Mouse (Mus musculus) neutrophil, adult 65 days (primary cell): Measurements from ENCODE around the gene Lemd2. TPM values are rescaled to one million over a fixed set of nuclear protein-coding genes. Genes with fewer than 3 reads are reported as not detected.

Experiments
- total RNA-seq: library from RNA; stranded (reverse); gene quantifications from 2 replicates; pipeline ENCODE4 v1.2.4, GENCODE M21; 2023

The Lemd2 gene
- 41.4 and 63.4 TPM in 2 replicates for total RNA-seq

GRCm38 (mm10) chr17:27204075-27204909 lies at the start of gene Lemd2:
TSS of gene Lemd2 (minus strand) at chr17:27204469.

GRCm38 (mm10) chr17:27167545-27167944 lies 36.7 kb downstream of the Lemd2 start, which contains the start of gene Ip6k3:
TSS of gene Ip6k3 (minus strand) at chr17:27167795.

Other genes with a start within 250 kb of the Lemd2 start
- gene Zbtb9, start 231.3 kb downstream of the Lemd2 start, total RNA-seq, result 13.6 and 16.0 TPM in 2 replicates
- 67.0 and 73.5 TPM in 2 replicates for gene Bak1, start 175.5 kb downstream of the Lemd2 start, total RNA-seq
- gene Itpr3, start 147.2 kb downstream of the Lemd2 start, total RNA-seq, result 5.5 and 6.1 TPM in 2 replicates
- gene Uqcc2, start 70.6 kb downstream of the Lemd2 start, total RNA-seq, result 18.4 and 22.9 TPM in 2 replicates
- gene Ip6k3, start 36.7 kb downstream of the Lemd2 start, total RNA-seq, result 0.16 TPM in 1 of 2 replicates, not detected in the other